Mouse (Mus musculus) embryonic facial prominence, embryonic 13.5 days (tissue): ENCODE measurements around the gene Syt11. TPM values are rescaled to one million over a fixed set of nuclear protein-coding genes. Genes with fewer than 3 reads are reported as not detected.

ENCODE experiments used
- polyA plus RNA-seq: library from polyadenylated mRNA; unstranded; fragments of >200 nt; fragmentation: Nextera tagmentation; extraction: Ambion mirVana; gene quantifications from 2 replicates; pipeline ENCODE4 v1.2.1, GENCODE M21; 2015

The Syt11 gene
- polyA plus RNA-seq, 1 experiment from 2014 or later = 16.9 TPM

Other genes with a start within 250 kb of the Syt11 start
- 32.2 and 33.4 TPM in 2 replicates for gene Mex3a, start 242.8 kb downstream of the Syt11 start, polyA plus RNA-seq
- 18.6 and 19.5 TPM in 2 replicates for gene Rab25, start 226.9 kb downstream of the Syt11 start, polyA plus RNA-seq
- 164 and 169 TPM in 2 replicates for gene Lamtor2, start 222.1 kb downstream of the Syt11 start, polyA plus RNA-seq
- 43.0 and 44.6 TPM in 2 replicates for gene Ubqln4, start 221.4 kb downstream of the Syt11 start, polyA plus RNA-seq
- gene Ssr2, start 199.3 kb downstream of the Syt11 start, polyA plus RNA-seq = 259 and 274 TPM in 2 replicates
- 91.6 and 99.4 TPM in 2 replicates for gene Arhgef2, start 169.2 kb downstream of the Syt11 start, polyA plus RNA-seq
- not detected in 2 replicates for gene Rxfp4, start 122.0 kb downstream of the Syt11 start, polyA plus RNA-seq
- gene Khdc4, start 89.4 kb downstream of the Syt11 start, polyA plus RNA-seq = 92.5 and 106 TPM in 2 replicates
- gene Rit1, start 58.3 kb downstream of the Syt11 start, polyA plus RNA-seq = 51.4 and 54.4 TPM in 2 replicates
- 12.6 and 13.9 TPM in 2 replicates for gene Gon4l, start 60.1 kb upstream of the Syt11 start, polyA plus RNA-seq
- gene Msto1, start 138.8 kb upstream of the Syt11 start, polyA plus RNA-seq = 40.7 and 43.2 TPM in 2 replicates
- gene Ash1l, start 175.5 kb upstream of the Syt11 start, polyA plus RNA-seq = 29.4 and 30.6 TPM in 2 replicates
- 147 and 158 TPM in 2 replicates for gene Dap3, start 176.0 kb upstream of the Syt11 start, polyA plus RNA-seq